Mouse (Mus musculus): Measurements from ENCODE around the gene Coq8b. TPM values are rescaled to one million over a fixed set of nuclear protein-coding genes. Genes with fewer than 3 reads are reported as not detected.

Gene Coq8b
- 21.3 and 21.4 TPM in 2 replicates for polyA plus RNA-seq (2015; fragmentation: Nextera tagmentation; extraction: Ambion mirVana)

- peak within 1 kb of the TSS; percentile 66 for H3K4me3 ChIP-seq (replicated peaks)
- H3K4me1 ChIP-seq (replicated peaks) = peaks cover 21% of the 10 kb centered on the region
- 0% methylated on average over 25 of the region's 25 CpGs for WGBS
- ATAC-seq = peak; percentile 91
- H3K36me3 ChIP-seq = 0 out of 2 replicates have a peak, but pooled peaks cover 2% of the 10 kb centered on the region
- no peaks in the 10 kb centered on the region for H3K27me3 ChIP-seq (replicated peaks)
- peak within 1 kb of the TSS; percentile 59 for H3K9ac ChIP-seq
- H3K9me3 ChIP-seq = no peaks in the 10 kb centered on the region
- peak within 1 kb of the TSS; percentile 79 for H3K4me2 ChIP-seq (replicated peaks)
- peak within 1 kb of the TSS; percentile 56 for H3K27ac ChIP-seq
Measured at GRCm38 (mm10) chr7:27232781-27233281, at the start of gene Coq8b. TSS of gene Coq8b (plus strand) at chr7:27233023.

- Histone ChIP-seq H3K4me1 (replicated peaks) (0 out of 2 replicates have a peak, but pooled peaks cover 6% of the 10 kb centered on the region), H3K9ac (no peak overlapping the region), H3K9me3 (no peaks in the 10 kb centered on the region), H3K27me3 (replicated peaks) (no peaks in the 10 kb centered on the region), H3K4me2 (replicated peaks) (no peak overlapping the region), H3K27ac (no peak overlapping the region), H3K36me3 (peaks cover 46% of the 10 kb centered on the region), H3K4me3 (replicated peaks) (no peak overlapping the region)
- ATAC-seq = no peak
- WGBS = 64% methylated on average over 3 of the region's 3 CpGs
Measured at GRCm38 (mm10) chr7:27184964-27185363, 47.9 kb upstream of the Coq8b start.

GRCm38 (mm10) chr7:27185986-27186385 is 46.8 kb upstream of the Coq8b start:
- no peaks in the 10 kb centered on the region for H3K9me3 ChIP-seq
- no peak overlapping the region for H3K27ac ChIP-seq
- WGBS = 93% methylated on average over 5 of the region's 5 CpGs
- H3K27me3 ChIP-seq (replicated peaks) = no peaks in the 10 kb centered on the region
- H3K4me2 ChIP-seq (replicated peaks) = no peak overlapping the region
- H3K9ac ChIP-seq = no peak overlapping the region
- ATAC-seq = no peak
- H3K4me3 ChIP-seq (replicated peaks) = no peak overlapping the region
- H3K36me3 ChIP-seq = peaks cover 56% of the 10 kb centered on the region
- no peaks in the 10 kb centered on the region for H3K4me1 ChIP-seq (replicated peaks)

GRCm38 (mm10) chr7:27189271-27189931 is 43.4 kb upstream of the Coq8b start:
- no peaks in the 10 kb centered on the region for H3K9me3 ChIP-seq
- no peak overlapping the region for H3K27ac ChIP-seq
- no peaks in the 10 kb centered on the region for H3K27me3 ChIP-seq (replicated peaks)
- no peak overlapping the region for H3K4me3 ChIP-seq (replicated peaks)
- WGBS = 96% methylated on average over 10 of the region's 10 CpGs
- no peak overlapping the region for H3K4me2 ChIP-seq (replicated peaks)
- H3K9ac ChIP-seq = no peak overlapping the region
- peaks cover 81% of the 10 kb centered on the region for H3K36me3 ChIP-seq
- ATAC-seq = no peak
- peaks cover 7% of the 10 kb centered on the region for H3K4me1 ChIP-seq (replicated peaks)

GRCm38 (mm10) chr7:27192434-27192833 is 40.4 kb upstream of the Coq8b start:
- WGBS = 94% methylated on average over 5 of the region's 5 CpGs
- Histone ChIP-seq H3K4me1 (replicated peaks) (peaks cover 13% of the 10 kb centered on the region), H3K9me3 (no peaks in the 10 kb centered on the region), H3K4me2 (replicated peaks) (no peak overlapping the region), H3K36me3 (peaks cover 54% of the 10 kb centered on the region), H3K27ac (no peak overlapping the region), H3K27me3 (replicated peaks) (no peaks in the 10 kb centered on the region), H3K9ac (no peak overlapping the region), H3K4me3 (replicated peaks) (no peak overlapping the region)
- no peak for ATAC-seq

- ATAC-seq = no peak
- WGBS = 74% methylated on average over 4 of the region's 4 CpGs
- Histone ChIP-seq H3K36me3 (peaks cover 48% of the 10 kb centered on the region), H3K9me3 (no peaks in the 10 kb centered on the region), H3K9ac (no peak overlapping the region), H3K4me3 (replicated peaks) (no peak overlapping the region), H3K4me1 (replicated peaks) (peaks cover 13% of the 10 kb centered on the region), H3K27me3 (replicated peaks) (no peaks in the 10 kb centered on the region), H3K4me2 (replicated peaks) (no peak overlapping the region), H3K27ac (no peak overlapping the region)
Measured at GRCm38 (mm10) chr7:27193731-27194130, 39.1 kb upstream of the Coq8b start.

- Histone ChIP-seq H3K9me3 (no peaks in the 10 kb centered on the region), H3K4me1 (replicated peaks) (peaks cover 13% of the 10 kb centered on the region), H3K36me3 (peaks cover 25% of the 10 kb centered on the region), H3K27ac (peak within 1 kb of the TSS; percentile 100), H3K4me3 (replicated peaks) (peak within 1 kb of the TSS; percentile 80), H3K4me2 (replicated peaks) (peak within 1 kb of the TSS; percentile 80), H3K27me3 (replicated peaks) (no peaks in the 10 kb centered on the region), H3K9ac (peak within 1 kb of the TSS; percentile 91)
- ATAC-seq = peak; percentile 99
- under 1% methylated on average over 64 of the region's 64 CpGs for WGBS
Measured at GRCm38 (mm10) chr7:27195681-27196611, 36.9 kb upstream of the Coq8b start, which contains the start of the genes BC024978 and Snrpa. TSS of gene BC024978 (plus strand) at chr7:27195781. TSS of gene Snrpa (minus strand) at chr7:27196271.

- ATAC-seq = no peak
- Histone ChIP-seq H3K4me3 (replicated peaks) (no peak overlapping the region), H3K9ac (no peak overlapping the region), H3K27me3 (replicated peaks) (no peaks in the 10 kb centered on the region), H3K27ac (no peak overlapping the region; the same call in 1 of the 2 replicates), H3K36me3 (peaks cover 13% of the 10 kb centered on the region), H3K4me1 (replicated peaks) (peaks cover 13% of the 10 kb centered on the region), H3K9me3 (no peaks in the 10 kb centered on the region), H3K4me2 (replicated peaks) (no peak overlapping the region)
- WGBS = 87% methylated on average over 3 of the region's 3 CpGs
Measured at GRCm38 (mm10) chr7:27197136-27197535, 35.7 kb upstream of the Coq8b start.

- no peak overlapping the region for H3K27ac ChIP-seq
- no peak overlapping the region for H3K9ac ChIP-seq
- 89% methylated on average over 8 of the region's 8 CpGs for WGBS
Measured at GRCm38 (mm10) chr7:27197634-27198033, 35.2 kb upstream of the Coq8b start.

GRCm38 (mm10) chr7:27198355-27198754 is 34.5 kb upstream of the Coq8b start:
- Histone ChIP-seq H3K4me2 (replicated peaks) (no peak overlapping the region), H3K4me3 (replicated peaks) (no peak overlapping the region), H3K9ac (no peak overlapping the region), H3K27me3 (replicated peaks) (no peaks in the 10 kb centered on the region), H3K36me3 (peaks cover 11% of the 10 kb centered on the region; the same call in 1 of the 2 replicates), H3K9me3 (no peaks in the 10 kb centered on the region), H3K27ac (no peak overlapping the region), H3K4me1 (replicated peaks) (peaks cover 13% of the 10 kb centered on the region)
- ATAC-seq = no peak

More at GRCm38 (mm10) chr7:27197634-27198033, 35.2 kb upstream of the Coq8b start:
- H3K4me2 ChIP-seq (replicated peaks) = no peak overlapping the region
- H3K36me3 ChIP-seq = peaks cover 9% of the 10 kb centered on the region
- H3K9me3 ChIP-seq = no peaks in the 10 kb centered on the region
- no peak overlapping the region for H3K4me3 ChIP-seq (replicated peaks)
- ATAC-seq = no peak
- H3K4me1 ChIP-seq (replicated peaks) = peaks cover 13% of the 10 kb centered on the region
- no peaks in the 10 kb centered on the region for H3K27me3 ChIP-seq (replicated peaks)

- no peak for ATAC-seq
- H3K9me3 ChIP-seq = no peaks in the 10 kb centered on the region
- no peak overlapping the region for H3K27ac ChIP-seq
- H3K4me3 ChIP-seq (replicated peaks) = no peak overlapping the region
- H3K36me3 ChIP-seq = peaks cover 10% of the 10 kb centered on the region
- peaks cover 10% of the 10 kb centered on the region for H3K4me1 ChIP-seq (replicated peaks)
- no peak overlapping the region for H3K9ac ChIP-seq
- H3K27me3 ChIP-seq (replicated peaks) = no peaks in the 10 kb centered on the region
- no peak overlapping the region for H3K4me2 ChIP-seq (replicated peaks)
- 95% methylated on average over 8 of the region's 8 CpGs for WGBS
Measured at GRCm38 (mm10) chr7:27198779-27199178, 34.0 kb upstream of the Coq8b start.
